Mouse (Mus musculus) ES-E14 (cell line): ENCODE measurements at regions not wholly inside any gene's neighbourhood (a gene's known extent, or its start where the extent isn't known, plus 50 kb on each side); places are given as distances from the start of the nearest gene placed in this dataset.

Experiments
- CHD2 ChIP-seq: IDR thresholded peaks from 2 replicates; pipeline ENCODE4 v1.6.1; 2014; ENCODE audit warnings: mild to moderate bottlenecking, low read depth, low read length, inconsistent platforms
- HCFC1 ChIP-seq: IDR thresholded peaks from 2 replicates; pipeline ENCODE4 v1.6.1; 2012; ENCODE audit warnings: low read length, inconsistent platforms, borderline replicate concordance; ENCODE audit not compliant: insufficient read depth
- MAFK ChIP-seq: IDR thresholded peaks from 2 replicates; pipeline ENCODE4 v1.6.1; 2014; ENCODE audit warnings: mild to moderate bottlenecking, low read depth, low read length, inconsistent platforms; ENCODE audit not compliant: insufficient read depth
- ZC3H11A ChIP-seq: IDR thresholded peaks from 2 replicates; pipeline ENCODE4 v1.6.1; 2012; ENCODE audit warnings: low read depth, mild to moderate bottlenecking, inconsistent platforms, low read length, borderline replicate concordance
- ZNF384 ChIP-seq: IDR thresholded peaks from 2 replicates; pipeline ENCODE4 v1.6.1; 2012; ENCODE audit warnings: low read depth, low read length, inconsistent platforms

DNA sequence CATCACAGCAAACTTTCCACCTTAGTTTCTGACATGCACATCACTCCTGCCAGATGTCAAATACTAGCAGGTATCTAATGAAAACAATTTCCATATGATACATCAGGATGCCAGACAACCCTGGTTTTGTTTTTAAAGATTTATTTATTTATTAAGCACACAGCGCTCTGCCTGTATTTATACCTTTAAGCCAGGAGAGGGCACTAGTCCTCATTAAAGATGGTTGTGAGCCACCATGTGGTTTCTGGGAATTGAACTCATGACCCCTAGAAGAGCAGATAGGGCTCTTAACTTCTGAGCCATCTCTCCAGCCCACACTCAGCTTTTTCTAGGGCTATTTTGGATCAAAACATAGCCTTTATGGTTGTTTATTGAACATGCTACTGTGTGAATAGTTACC is 364.3 kb upstream of the Arrdc3 start:
- no peak for TF ChIP-seq HCFC1
- TF ChIP-seq CHD2 = no peak
- no peak for TF ChIP-seq ZNF384
- TF ChIP-seq ZC3H11A = no peak
- TF ChIP-seq MAFK = no peak
